Mouse (Mus musculus) limb, embryonic 14.5 days (tissue): ENCODE measurements around the gene Nlk. TPM values are rescaled to one million over a fixed set of nuclear protein-coding genes. Genes with fewer than 3 reads are reported as not detected.

Experiments
- ATAC-seq: fragments of 200-750 bp; cut with Nextera tagmentation; 2 replicates; pipeline ENCODE4 v1.8.0; 2017; ENCODE audit warnings: low read depth, moderate number of reproducible peaks, moderate TSS enrichment; ENCODE audit not compliant: low FRiP score
- DNase-seq: peaks from one replicate; pipeline ENCODE4 v3.0.0-alpha.2; 2015; ENCODE audit warnings: low spot score
- H3K27ac ChIP-seq: fragments of 300-500 bp; sonication (generic); replicated peaks from 2 replicates; pipeline ENCODE4 v1.5.1; 2014; ENCODE audit warnings: low read depth, mild to moderate bottlenecking, low read length, moderate library complexity, mixed read lengths
- H3K27me3 ChIP-seq: fragments of 300-500 bp; sonication (generic); 2 replicates; pipeline ENCODE4 v1.6.1; 2014; ENCODE audit warnings: low read length, mixed read lengths; ENCODE audit not compliant: control insufficient read depth, insufficient read depth
- H3K36me3 ChIP-seq: fragments of 300-500 bp; sonication (generic); 2 replicates; pipeline ENCODE4 v1.6.1; 2014; ENCODE audit warnings: mild to moderate bottlenecking, low read length, moderate library complexity, mixed read lengths; ENCODE audit not compliant: control insufficient read depth, insufficient read depth
- H3K4me1 ChIP-seq: fragments of 300-500 bp; sonication (generic); 2 replicates; pipeline ENCODE4 v1.6.1; 2014; ENCODE audit warnings: antibody characterized with exemption, low read length, mixed read lengths; ENCODE audit not compliant: control insufficient read depth, insufficient read depth
- H3K4me2 ChIP-seq: fragments of 300-500 bp; sonication (generic); replicated peaks from 2 replicates; pipeline ENCODE4 v1.6.1; 2014; ENCODE audit warnings: low read depth, mild to moderate bottlenecking, low read length, moderate library complexity; ENCODE audit not compliant: severe bottlenecking
- H3K4me3 ChIP-seq: fragments of 300-500 bp; sonication (generic); replicated peaks from 2 replicates; pipeline ENCODE4 v1.5.1; 2014; ENCODE audit warnings: low read length
- H3K9ac ChIP-seq: fragments of 300-500 bp; sonication (generic); 2 replicates; pipeline ENCODE4 v1.6.1; 2014; ENCODE audit warnings: mild to moderate bottlenecking, low read depth, low read length, moderate library complexity; ENCODE audit not compliant: severe bottlenecking
- H3K9me3 ChIP-seq: fragments of 300-500 bp; sonication (generic); 2 replicates; pipeline ENCODE4 v1.6.1; 2016; ENCODE audit warnings: low read length; ENCODE audit not compliant: control insufficient read depth
- POLR2A ChIP-seq: fragments of 200-500 bp; IDR thresholded peaks from 2 replicates; pipeline ENCODE4 v1.8.0; 2012; ENCODE audit warnings: inconsistent platforms, mild to moderate bottlenecking, moderate library complexity, borderline replicate concordance; ENCODE audit not compliant: insufficient read depth, insufficient read length; ENCODE audit errors: extremely low read depth
- WGBS: fragments of 180-500 bp; shearing (Covaris S2); extraction: QIAGEN DNeasy Blood & Tissue Kit; methylation state at CpG from one replicate; pipeline ENCODE4 v1.1.7; 2014; 5-methylcytosine and 5-hydroxymethylcytosine counted together
- polyA plus RNA-seq, 2 experiments: library from polyadenylated mRNA; depleted of rRNA in 1 of 2; stranded (reverse) in 1 of 2; unstranded in 1 of 2; fragments of >200 nt; fragmentation: Nextera tagmentation in 1 of 2; extraction: Ambion mirVana in 1 of 2; gene quantifications; 2 replicates each; pipeline versions ENCODE4 v1.2.1 to v1.2.3; 2012 to 2014

Gene Nlk
- polyA plus RNA-seq, 2 experiments: 11.9 to 15.8 TPM

- no peak overlapping the region for H3K4me2 ChIP-seq
- 75% methylated on average over 4 of the region's 4 CpGs for WGBS
- no peak overlapping the region for H3K4me3 ChIP-seq
- no peak for TF ChIP-seq POLR2A
- H3K36me3 ChIP-seq: no peaks in the 10 kb centered on the region
- DNase-seq (no peak), ATAC-seq (no peak)
- H3K9me3 ChIP-seq: no peaks in the 10 kb centered on the region
- no peaks in the 10 kb centered on the region for H3K27me3 ChIP-seq
- no peak overlapping the region for H3K27ac ChIP-seq
- 0 out of 2 replicates have a peak, but pooled peaks cover 1% of the 10 kb centered on the region for H3K4me1 ChIP-seq
- H3K9ac ChIP-seq: no peak overlapping the region
These were observed 141.1 kb downstream of the Nlk start for GRCm38 (mm10) chr11:78556070-78556469.

GRCm38 (mm10) chr11:78555623-78556022 is 141.6 kb downstream of the Nlk start:
- ATAC-seq (no peak), DNase-seq (no peak)
- Histone ChIP-seq H3K4me3 (no peak overlapping the region), H3K4me1 (0 out of 2 replicates have a peak, but pooled peaks cover 3% of the 10 kb centered on the region), H3K9me3 (no peaks in the 10 kb centered on the region), H3K9ac (no peak overlapping the region), H3K4me2 (no peak overlapping the region), H3K36me3 (no peaks in the 10 kb centered on the region), H3K27me3 (no peaks in the 10 kb centered on the region), H3K27ac (no peak overlapping the region)
- no peak for TF ChIP-seq POLR2A
- WGBS: 83% methylated on average over 3 of the region's 3 CpGs

- DNase-seq (no peak), ATAC-seq (peak; percentile 24)
- Histone ChIP-seq H3K9ac (peak overlapping the region; percentile 63), H3K27me3 (no peaks in the 10 kb centered on the region), H3K36me3 (no peaks in the 10 kb centered on the region), H3K9me3 (no peaks in the 10 kb centered on the region), H3K4me2 (peak overlapping the region; percentile 79), H3K4me3 (peak overlapping the region; percentile 68), H3K27ac (peak overlapping the region; percentile 79), H3K4me1 (peaks cover 15% of the 10 kb centered on the region)
- 30% methylated on average over 6 of the region's 6 CpGs for WGBS
- no peak for TF ChIP-seq POLR2A
These were observed 146.1 kb downstream of the Nlk start for GRCm38 (mm10) chr11:78551059-78551398.

- peak; percentile 100 for ATAC-seq
- peak; percentile 75; the same call in 1 of the 2 replicates for TF ChIP-seq POLR2A
- Histone ChIP-seq H3K9ac (peak within 1 kb of the TSS; percentile 73), H3K27me3 (no peaks in the 10 kb centered on the region), H3K4me3 (peak within 1 kb of the TSS; percentile 68), H3K4me2 (peak within 1 kb of the TSS; percentile 79), H3K36me3 (peaks cover 5% of the 10 kb centered on the region; the same call in 1 of the 2 replicates), H3K9me3 (no peaks in the 10 kb centered on the region), H3K27ac (peak within 1 kb of the TSS; percentile 79), H3K4me1 (peaks cover 15% of the 10 kb centered on the region)
- DNase-seq: peak; percentile 99
- under 1% methylated on average over 60 of the region's 60 CpGs for WGBS
These were observed 146.8 kb downstream of the Nlk start, which contains the start of gene Tmem97 for GRCm38 (mm10) chr11:78550168-78551058. Gene Tmem97, minus strand, starts transcription at chr11:78550777.

- no peak for ATAC-seq
- H3K27ac ChIP-seq: no peak overlapping the region
These were observed 147.6 kb downstream of the Nlk start for GRCm38 (mm10) chr11:78549491-78549987.

More at GRCm38 (mm10) chr11:78549491-78549987, 147.6 kb downstream of the Nlk start:
- peak overlapping the region; percentile 79 for H3K4me2 ChIP-seq
- H3K27me3 ChIP-seq: no peaks in the 10 kb centered on the region
- peak overlapping the region; percentile 68 for H3K4me3 ChIP-seq
- H3K9me3 ChIP-seq: no peaks in the 10 kb centered on the region
- no peak for DNase-seq
- no peak for TF ChIP-seq POLR2A
- H3K9ac ChIP-seq: peak overlapping the region; percentile 73
- 7% methylated on average over 5 of the region's 5 CpGs for WGBS
- peaks cover 15% of the 10 kb centered on the region for H3K4me1 ChIP-seq
- H3K36me3 ChIP-seq: peaks cover 8% of the 10 kb centered on the region; the same call in 1 of the 2 replicates
